Mouse (Mus musculus) lung, postnatal 4 days (tissue): ENCODE measurements at regions not wholly inside any gene's neighbourhood (a gene's known extent, or its start where the extent isn't known, plus 50 kb on each side); places are given as distances from the start of the nearest gene placed in this dataset.
A peak's percentile ranks its signal among the peaks of the same experiment; 100 is the strongest.
"Not testable (repeated sequence)": the region's sequence is repeated elsewhere in the genome, so short reads cannot be mapped to it uniquely, and the experiment has no call there.

Experiments used
- DNase-seq, 2 experiments: peaks; one replicate each; pipeline ENCODE4 v3.0.0; 2021

- DNase-seq: no peak
Observed at GRCm38 (mm10) chr4:153616938-153617337, 134.3 kb upstream of the Ajap1 start.

- no peak for DNase-seq
Observed at GRCm38 (mm10) chr4:153620871-153621270, 138.3 kb upstream of the Ajap1 start.

DNA sequence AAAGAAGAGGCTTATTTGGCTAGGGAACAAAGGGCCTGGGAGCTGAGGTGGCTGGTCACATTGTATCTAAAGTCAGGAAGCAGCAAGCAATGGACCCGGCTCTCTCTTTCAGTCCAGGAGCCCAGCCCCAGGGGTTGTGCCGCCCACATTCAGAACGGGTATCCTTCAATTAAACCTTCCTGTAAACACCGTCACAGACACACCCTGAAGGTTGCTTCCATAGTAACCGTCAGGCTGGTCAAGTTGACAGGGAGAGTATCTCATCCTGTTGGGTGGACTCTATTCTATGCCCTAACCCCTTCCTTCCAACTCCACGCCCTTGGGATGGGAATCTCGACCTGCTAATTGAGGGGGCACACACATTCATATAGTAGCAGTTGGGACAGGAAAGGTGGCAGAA, 148.6 kb upstream of the Ajap1 start:
- DNase-seq: no peak

- no peak for DNase-seq
Observed at GRCm38 (mm10) chr4:153632056-153632455, 149.4 kb upstream of the Ajap1 start.

- no peak for DNase-seq
Observed at GRCm38 (mm10) chr4:153632551-153632950, 149.9 kb upstream of the Ajap1 start.

GRCm38 (mm10) chr4:153633260-153633659, 150.6 kb upstream of the Ajap1 start:
- DNase-seq: no peak

DNA sequence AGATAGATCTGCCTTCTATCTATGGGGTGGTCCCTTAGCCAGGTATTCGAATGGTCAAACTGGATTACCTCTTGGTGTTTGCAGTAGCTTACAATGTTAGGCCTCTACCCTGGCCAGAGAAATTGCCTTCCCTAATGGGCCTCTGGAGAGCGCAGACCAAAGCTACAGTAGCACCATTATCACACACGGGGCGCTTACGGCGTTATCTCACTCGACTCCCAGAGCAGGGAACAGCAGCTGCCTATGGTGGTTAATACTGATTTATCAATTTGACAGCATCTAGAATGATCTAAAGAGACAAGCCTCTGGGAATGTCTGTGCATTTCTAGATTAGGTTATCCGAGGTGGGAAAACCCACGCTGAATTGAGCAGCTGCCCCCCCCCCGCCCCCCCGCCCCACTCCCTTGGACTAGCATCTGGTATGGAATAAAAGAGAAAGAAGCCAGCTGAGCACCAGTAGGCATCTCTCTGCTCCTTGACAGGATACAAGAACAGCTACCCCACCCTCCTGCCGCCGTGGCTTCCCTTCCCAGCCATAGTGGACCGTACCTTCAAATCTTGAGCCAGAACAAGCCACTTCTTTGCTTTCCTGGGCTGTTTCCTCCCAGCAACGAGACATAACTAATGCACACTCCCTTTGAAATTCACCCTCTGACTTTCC, 151.7 kb upstream of the Ajap1 start:
- no peak for DNase-seq

DNA sequence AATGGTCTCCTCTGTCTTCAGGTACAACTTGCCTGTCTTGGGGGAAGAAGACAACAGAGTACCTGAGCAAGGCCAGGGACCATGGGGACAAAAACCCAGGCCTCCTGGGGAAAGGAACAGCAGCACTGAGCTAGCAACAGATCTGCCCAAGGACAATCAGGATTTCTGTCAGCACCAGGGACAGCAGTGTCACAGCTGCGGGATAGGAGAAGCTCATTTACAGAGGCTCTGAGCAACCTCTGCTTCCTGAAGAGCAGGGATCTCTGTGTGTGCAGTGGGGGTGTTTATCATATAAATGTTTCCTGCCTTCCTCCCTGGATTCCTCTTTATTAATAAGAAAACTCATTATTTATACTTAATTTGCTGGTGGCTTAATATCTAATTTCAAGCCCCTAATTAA, 155.4 kb upstream of the Ajap1 start:
- no peak for DNase-seq

DNA sequence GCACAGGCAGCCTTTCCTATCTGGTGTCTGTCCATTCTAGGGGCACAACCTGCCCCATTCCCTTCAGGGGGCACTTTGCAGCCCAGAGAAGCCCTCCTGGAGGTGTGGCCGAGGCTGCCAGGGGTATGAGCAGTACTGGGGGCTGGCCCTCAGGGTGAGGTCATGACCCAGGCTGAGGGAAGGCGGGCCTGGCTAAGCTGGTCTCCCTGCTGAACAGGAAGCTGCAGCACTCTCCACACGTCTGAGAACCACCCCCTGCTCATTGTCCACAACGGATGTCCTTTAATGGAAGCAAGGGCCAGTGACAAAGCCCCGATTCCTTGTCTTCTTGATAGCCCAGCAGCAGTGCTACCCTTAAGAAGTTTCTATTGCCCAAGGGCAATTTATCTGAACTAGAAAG, 169.2 kb upstream of the Ajap1 start:
- no peak for DNase-seq

DNA sequence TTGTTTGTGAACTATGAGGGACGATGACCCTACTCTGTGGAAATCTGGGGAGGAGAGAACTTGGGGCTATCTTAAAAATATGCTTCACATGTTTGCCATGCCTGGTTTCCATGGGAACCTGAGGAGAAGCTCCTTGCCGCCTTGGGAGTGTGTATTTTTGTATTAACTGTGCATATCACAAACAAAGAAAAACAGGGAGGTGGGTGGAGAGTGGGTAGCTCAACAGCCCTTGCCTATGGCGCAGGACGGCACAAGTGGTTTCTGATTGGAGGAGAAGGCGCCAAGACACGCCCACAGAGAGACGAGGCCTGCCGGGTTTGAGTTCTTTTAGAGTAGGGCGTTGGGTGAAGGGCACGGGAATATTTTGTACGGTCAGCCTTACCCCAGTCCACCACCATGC, 170.2 kb upstream of the Ajap1 start:
- DNase-seq: no peak

DNA sequence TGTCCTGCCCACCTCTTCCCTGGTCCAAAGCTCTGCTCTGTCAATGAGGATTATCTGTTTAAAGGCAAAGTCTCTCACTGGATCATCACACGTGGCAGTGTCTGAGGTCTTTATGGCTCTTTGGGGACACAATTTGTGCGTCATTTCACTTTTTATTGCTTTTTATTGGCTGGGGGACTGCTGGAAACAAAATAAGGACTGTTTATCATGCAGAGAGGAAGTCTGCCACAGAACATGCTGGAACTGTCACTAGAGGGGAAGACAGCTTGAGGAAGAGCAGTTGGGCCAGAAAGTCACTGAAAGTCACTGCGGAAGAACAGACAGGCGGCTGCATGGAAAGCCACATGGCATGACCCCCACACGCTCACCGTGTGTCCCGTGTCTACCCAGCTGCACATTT, 180.1 kb upstream of the Ajap1 start:
- no peak for DNase-seq

DNA sequence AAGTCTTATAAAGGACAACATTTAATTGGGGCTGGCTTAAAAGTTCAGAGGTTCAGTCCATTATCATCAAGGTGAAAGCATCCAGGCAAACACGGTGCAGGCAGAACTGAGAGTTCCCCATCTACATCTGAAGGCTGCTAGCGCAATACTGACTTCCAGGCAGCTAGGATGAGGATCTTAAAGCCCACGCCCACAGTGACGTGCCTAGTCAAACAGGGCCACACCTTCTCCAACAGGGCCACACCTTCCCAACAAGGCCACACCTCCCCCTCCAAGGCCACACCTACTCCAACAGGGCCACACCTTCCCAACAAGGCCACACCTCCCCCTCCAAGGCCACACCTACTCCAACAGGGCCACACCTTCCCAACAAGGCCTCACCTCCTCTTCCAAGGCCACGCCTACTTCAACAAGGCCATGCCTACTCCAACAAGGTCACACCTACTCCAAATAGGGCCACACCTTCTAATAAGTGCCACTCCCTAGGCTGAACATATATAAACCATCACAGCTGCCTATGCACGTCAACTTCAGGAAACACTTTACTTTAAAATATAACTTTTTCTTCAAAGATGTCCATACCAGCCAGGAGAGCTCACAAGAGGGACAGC, 184.1 kb upstream of the Ajap1 start:
- DNase-seq: not testable (repeated sequence)

- DNase-seq: no peak
Observed at GRCm38 (mm10) chr4:153669070-153669469, 186.5 kb upstream of the Ajap1 start.

GRCm38 (mm10) chr4:153670216-153670615, 187.6 kb upstream of the Ajap1 start:
- no peak for DNase-seq

- DNase-seq: no peak
Observed at GRCm38 (mm10) chr4:153675431-153675830, 192.8 kb upstream of the Ajap1 start.

- peak in 1 of 2 experiments; percentile 11 for DNase-seq
Observed at GRCm38 (mm10) chr4:153679151-153679550, 196.5 kb upstream of the Ajap1 start.

DNA sequence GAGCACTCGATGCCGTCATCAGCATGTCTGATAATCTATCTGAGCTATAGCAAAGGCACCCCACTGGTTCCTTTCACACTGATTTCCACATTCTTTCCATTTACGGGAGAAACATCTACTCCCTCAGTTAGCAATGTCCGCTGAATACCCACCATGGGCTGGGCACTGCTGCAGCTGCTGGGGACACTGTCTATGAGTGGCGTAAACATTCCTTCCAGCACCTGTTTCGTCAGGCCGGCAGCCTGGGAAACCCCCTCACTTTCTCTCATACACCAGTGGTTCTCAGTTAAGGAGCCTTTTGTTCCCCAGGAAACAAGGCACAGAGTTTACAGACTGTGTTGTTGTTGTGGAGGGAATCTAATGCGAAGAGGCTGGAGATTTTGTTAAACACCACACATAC, 205.8 kb upstream of the Ajap1 start:
- no peak for DNase-seq

GRCm38 (mm10) chr4:153693881-153694280, 211.3 kb upstream of the Ajap1 start:
- no peak for DNase-seq

GRCm38 (mm10) chr4:153696426-153697040, 213.9 kb upstream of the Ajap1 start:
- no peak for DNase-seq

GRCm38 (mm10) chr4:153707218-153707617, 224.6 kb upstream of the Ajap1 start:
- DNase-seq: peak in 1 of 2 experiments; percentile 26

DNA sequence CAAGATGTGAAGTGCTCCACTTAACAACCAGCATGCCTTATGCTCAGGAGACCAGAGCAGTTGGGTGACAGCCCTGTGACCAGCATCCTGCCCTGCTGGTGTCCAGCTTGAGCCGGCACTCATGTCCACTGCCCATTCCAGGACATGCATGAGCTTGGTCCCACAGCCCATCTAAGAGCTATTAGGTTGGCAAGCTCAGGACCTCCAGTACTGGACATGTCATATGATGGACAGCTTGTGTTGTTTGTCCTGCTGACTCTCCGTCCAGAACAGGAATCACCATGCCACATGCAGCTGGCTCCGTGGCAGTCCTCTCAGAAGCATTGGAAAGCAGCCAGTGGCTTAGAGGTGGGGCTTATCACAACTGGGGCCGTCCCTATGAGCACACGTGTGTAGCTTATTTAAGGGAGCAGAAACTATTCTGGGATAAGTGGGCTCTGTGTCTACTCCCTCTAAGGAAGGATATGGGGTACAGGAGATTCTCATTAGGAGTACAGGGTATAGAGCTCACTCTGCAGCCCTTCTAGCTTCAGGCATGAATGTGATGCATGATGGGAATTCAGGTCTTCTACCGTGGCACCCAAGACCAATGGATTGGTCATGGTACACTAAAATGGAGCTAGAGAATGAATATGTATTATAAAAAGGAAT, 232.5 kb upstream of the Ajap1 start:
- no peak for DNase-seq

- DNase-seq: no peak
Observed at GRCm38 (mm10) chr4:153717273-153717672, 234.7 kb upstream of the Ajap1 start.

GRCm38 (mm10) chr4:153724045-153724444, 233.0 kb upstream of the A430005L14Rik start:
- DNase-seq: no peak

DNA sequence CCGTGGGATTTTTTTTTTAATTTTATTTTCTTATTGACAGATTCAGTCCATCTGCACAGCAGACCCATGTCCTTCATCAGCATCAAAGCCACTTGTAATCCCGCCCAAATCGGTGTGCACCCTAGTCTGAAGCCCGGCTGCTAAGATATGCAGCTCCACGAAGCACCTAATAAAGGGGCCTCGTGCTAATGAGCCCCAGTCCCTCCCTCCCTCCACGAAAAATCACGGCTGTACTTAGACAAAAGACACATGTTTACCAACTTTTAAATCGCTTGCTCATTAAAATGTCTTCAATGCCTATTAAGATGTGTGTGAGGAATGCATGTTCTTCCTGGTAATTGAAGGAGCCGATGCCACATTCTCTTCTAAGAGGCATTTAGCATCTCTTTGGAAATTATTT, 229.8 kb upstream of the A430005L14Rik start:
- no peak for DNase-seq
